Mouse (Mus musculus): ENCODE results near the gene Ctrc.
A peak's percentile ranks its signal among the peaks of the same experiment; 100 is the strongest.

GRCm38 (mm10) chr4:141857422-141857930 is 11.3 kb upstream of the Ctrc start:
- TF ChIP-seq CTCF (IDR thresholded peaks at IDR 0.05; ENCODE audit: low read depth) (peak; percentile 97), EP300 (optimal IDR thresholded peaks at IDR 0.05) (no peak)

Measured in stomach, postnatal 0 days (tissue).